Mouse (Mus musculus) liver, adult 2 months (tissue): ENCODE measurements around the gene Csf2.

Experiments
- CTCF ChIP-seq: fragments of 200-500 bp; IDR thresholded peaks from 2 replicates; pipeline ENCODE4 v1.5.1; 2011; ENCODE audit warnings: low read depth, low read length, control low read depth
- POLR2A ChIP-seq: fragments of 200-500 bp; IDR thresholded peaks from 2 replicates; pipeline ENCODE4 v1.6.1; 2011; ENCODE audit warnings: low read length, control low read depth; ENCODE audit not compliant: insufficient read depth; ENCODE audit errors: extremely low read depth

GRCm38 (mm10) chr11:54298777-54299176, 49.3 kb upstream of the Csf2 start:
- TF ChIP-seq POLR2A (no peak), CTCF (peak; percentile 20; the same call in 1 of the 2 replicates)
